17 mouse cellular contexts compared by ENCODE assay signal in genomic region chr8:86415208-86415607, GRCm38 (mm10).
"Had no signal": no experiment of that assay in that cellular context is flagged by ENCODE, and none has a peak within 500 bp of the region (broad histone marks: within the 10 kb centered on the region; RNA-seq: fewer than 3 reads in every experiment).

No protein-coding gene starts in this region.

- H3K4me3 ChIP-seq: midbrain, embryonic 10.5 days; midbrain, embryonic 12.5 days; myocyte; neural tube, embryonic 13.5 days; neural tube, embryonic 15.5 days had no signal

- H3K27ac ChIP-seq: midbrain, embryonic 10.5 days; midbrain, embryonic 12.5 days; neural tube, embryonic 13.5 days; neural tube, embryonic 15.5 days had no signal

- DNase-seq: lung, embryonic 14.5 days; lung, postnatal 10 days; lung, postnatal 4 days; midbrain, embryonic 14.5 days; retina, postnatal 1 day; right cerebral cortex, adult 18-20 months; right cerebral cortex, postnatal 25 days; right cerebral cortex, postnatal 4 days; spleen, adult 18-20 months; thymus, adult 18-20 months; thymus, postnatal 14 days; thymus, postnatal 36 days had no signal
